Comparison of ENCODE assay signal across 8 mouse cellular contexts in the genomic region with DNA sequence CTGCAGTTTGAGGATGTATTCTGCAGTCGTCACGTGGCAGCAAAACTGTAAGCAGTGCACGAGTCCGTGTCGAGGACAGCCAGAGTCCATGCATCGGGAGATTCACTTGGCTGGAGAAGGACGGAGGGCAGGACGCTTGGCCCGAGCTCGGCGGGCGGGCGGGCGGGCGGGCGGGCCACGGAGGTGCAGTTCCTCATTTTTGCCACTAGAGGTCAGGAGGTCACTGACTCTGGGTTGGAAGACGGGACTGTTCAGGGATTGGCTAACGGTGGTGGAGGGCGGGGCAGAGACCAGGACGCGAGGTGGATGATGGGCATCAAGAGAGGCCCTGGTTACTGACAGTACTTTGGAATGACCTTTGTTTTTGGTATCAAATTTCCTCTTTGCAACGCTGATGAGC. TPM values are rescaled to one million over a fixed set of nuclear protein-coding genes. Genes with fewer than 3 reads are reported as not detected.
DNase-seq lines count a peak whose midpoint lies in the region; ATAC-seq and TF ChIP-seq lines count a peak whose summit lies in the region.

No protein-coding gene starts in this region.

- no peak for TF ChIP-seq EP300 in liver, embryonic 14.5 days (IDR thresholded peaks at IDR 0.05; ENCODE audit: low read depth)

- H3K27me3 ChIP-seq in E14TG2a.4 (ENCODE audit: insufficient read depth, low read length): no peaks in the 10 kb centered on the region
- H3K27me3 ChIP-seq in forebrain, embryonic 11.5 days (ENCODE audit: control insufficient read depth, insufficient read depth, low read length): no peaks in the 10 kb centered on the region
- no peaks in the 10 kb centered on the region for H3K27me3 ChIP-seq in heart, embryonic 16.5 days (ENCODE audit: control insufficient read depth, insufficient read depth, low read length)
- no peaks in the 10 kb centered on the region for H3K27me3 ChIP-seq in liver, embryonic 14.5 days (ENCODE audit: control insufficient read depth, insufficient read depth, low read length)
- no peaks in the 10 kb centered on the region for H3K27me3 ChIP-seq in neural tube, embryonic 11.5 days (ENCODE audit: control insufficient read depth, insufficient read depth, low read length)
- no peaks in the 10 kb centered on the region for H3K27me3 ChIP-seq in stomach, embryonic 16.5 days (ENCODE audit: control insufficient read depth, insufficient read depth, low read length)

- peak; percentile 93 for ATAC-seq in forebrain, embryonic 11.5 days (replicated peaks; ENCODE audit: low FRiP score)
- ATAC-seq in heart, embryonic 16.5 days (replicated peaks; ENCODE audit: extremely low read depth, insufficient read depth, low FRiP score): peak; percentile 93
- ATAC-seq in liver, embryonic 14.5 days (ENCODE audit: insufficient read depth): peak; percentile 85
- ATAC-seq in neural tube, embryonic 11.5 days (ENCODE audit: insufficient read depth, low FRiP score, low TSS enrichment): peak; percentile 90
- ATAC-seq in stomach, embryonic 16.5 days (ENCODE audit: insufficient read depth, low FRiP score): peak; percentile 89

- peak; percentile 77 for DNase-seq in c-Kit-positive CD71-positive TER-119-negative erythroid progenitor cells, embryonic 14.5 days (ENCODE audit: low read depth)
- DNase-seq in forebrain, embryonic 11.5 days (ENCODE audit: low spot score): peak; percentile 93
- peak; percentile 93 to 94 for DNase-seq in kidney, postnatal 36 days
- DNase-seq in liver, embryonic 14.5 days (ENCODE audit: low read depth in 3 of 3, low spot score in 3 of 3): peak; percentile 64 to 69 (median 68)
- DNase-seq in neural tube, embryonic 11.5 days (ENCODE audit: low spot score): peak; percentile 80

- WGBS in forebrain, embryonic 11.5 days: 1% methylated on average over 23 of the region's 23 CpGs
- WGBS in heart, embryonic 16.5 days: under 1% methylated on average over 23 of the region's 23 CpGs
- WGBS in liver, embryonic 14.5 days (ENCODE audit: insufficient replicate concordance): under 1% methylated on average over 23 of the region's 23 CpGs
- under 1% methylated on average over 23 of the region's 23 CpGs for WGBS in neural tube, embryonic 11.5 days
- under 1% methylated on average over 23 of the region's 23 CpGs for WGBS in stomach, embryonic 16.5 days

- H3K9ac ChIP-seq in forebrain, embryonic 11.5 days (ENCODE audit: low read length): no peak overlapping the region; the same call in 1 of the 2 replicates
- H3K9ac ChIP-seq in heart, embryonic 16.5 days (ENCODE audit: low read length): peak overlapping the region; percentile 49; the same call in 1 of the 2 replicates
- no peak overlapping the region for H3K9ac ChIP-seq in liver, embryonic 14.5 days (replicated peaks)
- H3K9ac ChIP-seq in neural tube, embryonic 11.5 days (ENCODE audit: low read length): no peak overlapping the region
- 0 out of 2 replicates have a peak overlapping the region, but pooled peaks have one; percentile 41 for H3K9ac ChIP-seq in stomach, embryonic 16.5 days (ENCODE audit: low read length)

- H3K4me2 ChIP-seq in forebrain, embryonic 11.5 days (ENCODE audit: low read depth, low read length, severe bottlenecking): 0 out of 2 replicates have a peak overlapping the region, but pooled peaks have one; percentile 27
- peak overlapping the region; percentile 64 for H3K4me2 ChIP-seq in heart, embryonic 16.5 days (ENCODE audit: low read depth, low read length)
- H3K4me2 ChIP-seq in liver, embryonic 14.5 days (ENCODE audit: low read depth): peak overlapping the region; percentile 50
- peak overlapping the region; percentile 1; the same call in 1 of the 2 replicates for H3K4me2 ChIP-seq in neural tube, embryonic 11.5 days (ENCODE audit: low read depth)
- peak overlapping the region; percentile 51 for H3K4me2 ChIP-seq in stomach, embryonic 16.5 days (ENCODE audit: low read depth, low read length)

- H3K4me3 ChIP-seq in E14TG2a.4 (replicated peaks; ENCODE audit: low read length): no peak overlapping the region
- H3K4me3 ChIP-seq in forebrain, embryonic 11.5 days (ENCODE audit: low read depth, low read length): no peak overlapping the region
- H3K4me3 ChIP-seq in heart, embryonic 16.5 days (ENCODE audit: low read length): peak overlapping the region; percentile 33
- peak overlapping the region; percentile 11 to 22; a peak in 2 of 4 replicates for H3K4me3 ChIP-seq in liver, embryonic 14.5 days (ENCODE audit: insufficient read depth in 1 of 2, low read depth in 2 of 2, low read length in 2 of 2)
- no peak overlapping the region for H3K4me3 ChIP-seq in neural tube, embryonic 11.5 days (ENCODE audit: low read depth, low read length)
- H3K4me3 ChIP-seq in stomach, embryonic 16.5 days (replicated peaks; ENCODE audit: low read length): peak overlapping the region; percentile 24

- H3K27ac ChIP-seq in forebrain, embryonic 11.5 days (ENCODE audit: low read depth, low read length): no peak overlapping the region
- H3K27ac ChIP-seq in heart, embryonic 16.5 days (ENCODE audit: low read length): peak overlapping the region; percentile 46
- no peak overlapping the region for H3K27ac ChIP-seq in liver, embryonic 14.5 days
- H3K27ac ChIP-seq in neural tube, embryonic 11.5 days (ENCODE audit: low read depth, low read length): no peak overlapping the region
- peak overlapping the region; percentile 36; the same call in 1 of the 2 replicates for H3K27ac ChIP-seq in stomach, embryonic 16.5 days (ENCODE audit: low read length)

- peaks cover 42% of the 10 kb centered on the region for H3K36me3 ChIP-seq in E14TG2a.4 (ENCODE audit: insufficient read depth, low read length)
- H3K36me3 ChIP-seq in forebrain, embryonic 11.5 days (ENCODE audit: control insufficient read depth, insufficient read depth, low read length): peaks cover 3% of the 10 kb centered on the region; the same call in 1 of the 2 replicates
- peaks cover 18% of the 10 kb centered on the region for H3K36me3 ChIP-seq in heart, embryonic 16.5 days (ENCODE audit: control insufficient read depth, insufficient read depth)
- H3K36me3 ChIP-seq in liver, embryonic 14.5 days (replicated peaks; ENCODE audit: control insufficient read depth, insufficient read depth, low read depth): peaks cover 16% of the 10 kb centered on the region
- H3K36me3 ChIP-seq in neural tube, embryonic 11.5 days (ENCODE audit: control insufficient read depth, insufficient read depth, low read length): peaks cover 7% of the 10 kb centered on the region
- peaks cover 17% of the 10 kb centered on the region; the same call in 1 of the 2 replicates for H3K36me3 ChIP-seq in stomach, embryonic 16.5 days (ENCODE audit: control insufficient read depth, insufficient read depth, low read length)

- peak; percentile 15; the same call in 1 of the 2 replicates for TF ChIP-seq CTCF in E14TG2a.4 (conservative IDR thresholded peaks at IDR 0.05; ENCODE audit: low read length)
- peak; percentile 94 for TF ChIP-seq CTCF in liver, embryonic 14.5 days (IDR thresholded peaks at IDR 0.05; ENCODE audit: low read depth)

- peaks cover 48% of the 10 kb centered on the region for H3K4me1 ChIP-seq in E14TG2a.4 (replicated peaks; ENCODE audit: low read depth, low read length)
- H3K4me1 ChIP-seq in forebrain, embryonic 11.5 days (replicated peaks; ENCODE audit: control insufficient read depth, insufficient read depth, low read length): no peaks in the 10 kb centered on the region
- H3K4me1 ChIP-seq in heart, embryonic 16.5 days (ENCODE audit: control insufficient read depth, insufficient read depth, low read length): peaks cover 11% of the 10 kb centered on the region
- H3K4me1 ChIP-seq in liver, embryonic 14.5 days (replicated peaks; ENCODE audit: control insufficient read depth in 2 of 2, insufficient read depth in 2 of 2, low read length in 1 of 2): peaks cover 0 to 4% of the 10 kb centered on the region in 2 experiments; a peak in 2 of 4 replicates
- H3K4me1 ChIP-seq in neural tube, embryonic 11.5 days (ENCODE audit: control insufficient read depth, insufficient read depth, low read length): no peaks in the 10 kb centered on the region
- peaks cover 8% of the 10 kb centered on the region; the same call in 1 of the 2 replicates for H3K4me1 ChIP-seq in stomach, embryonic 16.5 days (ENCODE audit: control insufficient read depth, insufficient read depth, low read length)

- H3K9me3 ChIP-seq in E14TG2a.4 (ENCODE audit: low read length): no peaks in the 10 kb centered on the region
- H3K9me3 ChIP-seq in forebrain, embryonic 11.5 days (ENCODE audit: control insufficient read depth, low read length): no peaks in the 10 kb centered on the region
- no peaks in the 10 kb centered on the region for H3K9me3 ChIP-seq in heart, embryonic 16.5 days (replicated peaks; ENCODE audit: control insufficient read depth, low read length)
- no peaks in the 10 kb centered on the region for H3K9me3 ChIP-seq in liver, embryonic 14.5 days (ENCODE audit: control insufficient read depth, low read length)
- H3K9me3 ChIP-seq in neural tube, embryonic 11.5 days (ENCODE audit: control insufficient read depth, low read length): no peaks in the 10 kb centered on the region
- no peaks in the 10 kb centered on the region for H3K9me3 ChIP-seq in stomach, embryonic 16.5 days (replicated peaks; ENCODE audit: control insufficient read depth, low read length)

RNA-seq across cellular contexts. Expression of a gene that starts 26.6 kb away (rescaled TPM):
- polyA plus RNA-seq in forebrain, embryonic 11.5 days (2014; fragmentation: Nextera tagmentation; extraction: Ambion mirVana): 0.17 and 0.20 TPM in 2 replicates
- polyA plus RNA-seq in heart, embryonic 16.5 days (2015; fragmentation: Nextera tagmentation; extraction: Ambion mirVana): 0.16 and 0.18 TPM in 2 replicates
- 0.01 and 0.02 TPM in 2 replicates for polyA plus RNA-seq in liver, embryonic 14.5 days (2012; rRNA removed)
- polyA plus RNA-seq in liver, embryonic 14.5 days (2014; fragmentation: Nextera tagmentation; extraction: Ambion mirVana): not detected in 2 replicates
- polyA plus RNA-seq in neural tube, embryonic 11.5 days (2014; fragmentation: Nextera tagmentation; extraction: Ambion mirVana): 0.23 and 0.26 TPM in 2 replicates
- polyA plus RNA-seq in stomach, embryonic 16.5 days (2015; fragmentation: Nextera tagmentation; extraction: Ambion mirVana): 1.2 TPM in 2 replicates

RNA-seq across cellular contexts. Expression of a gene that starts 36.5 kb away (rescaled TPM):
- polyA plus RNA-seq in forebrain, embryonic 11.5 days (2014; fragmentation: Nextera tagmentation; extraction: Ambion mirVana): 1,460 and 1,571 TPM in 2 replicates
- polyA plus RNA-seq in heart, embryonic 16.5 days (2015; fragmentation: Nextera tagmentation; extraction: Ambion mirVana): 646 and 689 TPM in 2 replicates
- 127 and 175 TPM in 2 replicates for polyA plus RNA-seq in liver, embryonic 14.5 days (2012; rRNA removed)
- 231 and 245 TPM in 2 replicates for polyA plus RNA-seq in liver, embryonic 14.5 days (2014; fragmentation: Nextera tagmentation; extraction: Ambion mirVana)
- 1,480 and 1,520 TPM in 2 replicates for polyA plus RNA-seq in neural tube, embryonic 11.5 days (2014; fragmentation: Nextera tagmentation; extraction: Ambion mirVana)
- 684 and 689 TPM in 2 replicates for polyA plus RNA-seq in stomach, embryonic 16.5 days (2015; fragmentation: Nextera tagmentation; extraction: Ambion mirVana)

Comparison
In these comparisons a context has a peak if more than half of its experiments do, and no peak if none do; other contexts are left out.
1. H3K4me3 ChIP-seq: peak in heart, embryonic 16.5 days (single experiment), liver, embryonic 14.5 days (2 of 2) and stomach, embryonic 16.5 days (single experiment); none in E14TG2a.4 (single experiment), forebrain, embryonic 11.5 days (single experiment) and neural tube, embryonic 11.5 days (single experiment).
2. H3K27ac ChIP-seq: peak in heart, embryonic 16.5 days (single experiment) and stomach, embryonic 16.5 days (single experiment); none in forebrain, embryonic 11.5 days (single experiment), liver, embryonic 14.5 days (single experiment) and neural tube, embryonic 11.5 days (single experiment).
3. H3K4me2 ChIP-seq: peak in every context shown above with its lines; median percentile 64 in heart, embryonic 16.5 days; 51 in stomach, embryonic 16.5 days; 50 in liver, embryonic 14.5 days; 27 in forebrain, embryonic 11.5 days; 1 in neural tube, embryonic 11.5 days.
4. H3K9ac ChIP-seq: peak in heart, embryonic 16.5 days (single experiment) and stomach, embryonic 16.5 days (single experiment); none in forebrain, embryonic 11.5 days (single experiment), liver, embryonic 14.5 days (single experiment) and neural tube, embryonic 11.5 days (single experiment).
5. Peak in every context shown above with its lines, with median percentiles within 50 percentile points of each other: DNase-seq and ATAC-seq.